Mouse (Mus musculus): Measurements from ENCODE around the gene Sh3kbp1.

The Sh3kbp1 gene

DNA sequence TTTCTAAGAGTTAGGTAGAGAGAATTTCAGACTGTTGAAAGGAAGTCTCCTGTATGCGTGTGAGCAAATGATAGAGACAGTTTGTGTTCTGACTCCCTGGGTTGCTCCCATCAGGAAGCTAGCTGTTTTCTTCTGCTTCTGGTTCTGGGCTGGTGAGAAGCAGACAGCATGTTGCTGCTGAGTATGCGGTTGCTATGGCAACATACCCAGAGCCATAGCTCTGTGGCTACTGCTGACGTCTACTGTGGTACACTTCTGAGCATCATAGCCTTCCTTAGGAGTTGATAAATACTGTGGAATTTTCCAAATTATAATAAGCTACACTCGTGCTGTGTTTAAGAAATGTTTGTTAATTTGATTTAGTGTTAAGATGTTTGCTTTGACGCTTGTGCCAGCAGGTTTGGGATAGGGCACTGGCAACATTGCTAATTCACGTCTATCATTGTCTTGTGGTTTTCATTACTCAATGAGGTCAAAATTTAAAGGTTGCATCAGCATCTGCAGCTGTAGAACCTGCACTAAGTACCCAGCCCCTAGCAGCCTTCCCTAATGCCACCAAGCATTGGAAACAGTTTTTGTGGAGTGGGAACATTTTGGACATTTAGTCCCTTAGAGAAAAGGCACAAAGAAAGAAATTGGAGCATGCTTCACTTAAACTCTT, 202.2 kb downstream of the Sh3kbp1 start:
- no peak for DNase-seq (ENCODE audit: low spot score in 2 of 2)

DNA sequence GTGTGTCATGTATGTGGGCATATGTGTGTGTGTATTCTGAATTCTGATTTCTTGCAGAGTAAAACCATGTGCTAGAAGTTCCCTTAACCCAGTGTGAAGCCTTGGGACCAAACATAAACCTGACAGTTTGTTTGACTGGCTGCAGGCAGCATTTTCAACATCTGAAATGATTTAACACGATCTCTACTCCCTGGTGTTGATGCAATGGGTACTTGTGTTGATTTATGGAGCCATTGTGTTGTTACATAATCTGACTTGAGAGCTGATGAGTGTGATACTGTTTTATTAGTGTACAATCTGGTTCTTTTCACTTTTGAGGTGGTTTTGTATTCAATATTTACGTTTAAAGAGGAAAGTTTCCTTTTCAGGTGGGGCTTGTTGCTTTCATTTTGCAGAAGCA, 204.1 kb downstream of the Sh3kbp1 start:
- no peak for DNase-seq (ENCODE audit: low spot score in 2 of 2)

DNA sequence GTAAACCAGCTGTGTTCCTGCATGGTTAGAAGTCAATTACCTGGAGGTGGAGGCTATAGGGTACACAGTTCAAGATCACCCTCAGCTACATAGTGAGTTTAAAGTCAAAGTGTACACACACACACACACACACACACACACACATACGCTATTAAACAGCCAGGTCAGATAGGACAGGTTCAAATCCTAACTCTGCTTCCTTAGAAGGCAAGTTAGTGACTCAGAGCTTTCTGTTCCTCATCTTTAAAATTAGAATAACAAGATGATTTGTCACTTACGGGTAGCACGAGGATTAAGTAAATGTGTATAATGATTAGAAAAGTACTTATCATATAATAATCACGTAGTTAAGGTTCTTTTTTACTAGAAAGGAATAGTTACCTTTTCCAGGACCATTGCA, 208.2 kb downstream of the Sh3kbp1 start:
- no peak for DNase-seq (ENCODE audit: low spot score in 2 of 2)

DNA sequence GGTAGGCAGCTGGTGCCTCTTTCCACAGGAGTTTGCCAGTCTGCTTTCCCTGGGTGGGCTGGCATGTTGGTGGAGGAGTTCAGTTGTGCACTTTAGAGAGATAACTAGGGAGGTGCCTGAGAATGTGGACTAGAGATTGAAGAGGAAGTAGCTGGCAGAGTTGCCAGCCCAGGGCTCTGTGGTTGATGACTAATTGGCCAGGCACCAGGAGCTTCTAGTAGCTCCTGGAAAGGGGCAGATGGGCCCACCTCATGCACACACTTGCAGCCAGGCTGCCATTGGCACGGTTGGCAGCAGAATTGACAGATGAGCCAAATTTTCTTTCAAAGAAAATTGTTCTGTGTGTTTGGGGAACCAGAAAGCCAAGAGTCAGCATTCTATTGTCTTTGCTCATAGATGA, 210.3 kb downstream of the Sh3kbp1 start:
- DNase-seq (ENCODE audit: low spot score in 2 of 2) = no peak

DNA sequence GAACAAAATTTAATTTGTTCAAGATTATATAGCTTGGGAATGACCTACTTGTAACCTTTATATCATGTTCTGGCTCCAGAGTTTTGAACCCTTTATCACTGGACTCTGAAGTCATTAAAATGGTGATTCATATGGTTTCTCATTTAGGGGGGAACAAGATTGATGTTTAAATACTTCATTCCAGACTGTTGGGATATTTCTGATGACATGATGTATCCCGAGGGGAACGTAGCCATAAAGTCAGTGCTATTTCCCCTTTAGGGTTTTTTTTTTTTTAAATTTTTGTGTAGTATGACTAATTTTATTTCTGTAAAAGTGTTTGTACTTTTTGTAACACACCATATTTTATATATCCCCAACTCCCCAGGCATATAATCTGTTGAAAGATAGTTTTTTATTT, 212.7 kb downstream of the Sh3kbp1 start:
- no peak for DNase-seq (ENCODE audit: low spot score in 2 of 2)

DNA sequence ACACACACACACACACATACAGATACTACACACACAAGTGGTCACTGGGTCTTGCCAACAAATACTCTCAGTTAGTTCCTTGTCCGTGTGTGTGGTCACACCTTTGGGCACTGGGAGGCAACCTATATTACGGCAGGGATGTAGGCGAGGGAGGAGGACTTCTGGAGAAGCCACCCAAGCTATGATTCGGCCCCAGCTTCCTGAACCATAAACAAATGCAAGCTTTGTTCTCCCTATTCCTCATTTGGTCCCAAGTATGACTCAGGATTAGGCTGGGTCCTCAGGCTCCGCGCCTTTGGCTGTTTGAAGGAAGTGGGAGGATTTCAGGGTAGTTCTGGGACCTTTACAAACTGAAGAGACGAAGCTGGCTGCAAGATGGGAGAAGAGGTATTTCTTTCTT, 213.2 kb downstream of the Sh3kbp1 start:
- DNase-seq (ENCODE audit: low spot score in 2 of 2) = no peak

DNA sequence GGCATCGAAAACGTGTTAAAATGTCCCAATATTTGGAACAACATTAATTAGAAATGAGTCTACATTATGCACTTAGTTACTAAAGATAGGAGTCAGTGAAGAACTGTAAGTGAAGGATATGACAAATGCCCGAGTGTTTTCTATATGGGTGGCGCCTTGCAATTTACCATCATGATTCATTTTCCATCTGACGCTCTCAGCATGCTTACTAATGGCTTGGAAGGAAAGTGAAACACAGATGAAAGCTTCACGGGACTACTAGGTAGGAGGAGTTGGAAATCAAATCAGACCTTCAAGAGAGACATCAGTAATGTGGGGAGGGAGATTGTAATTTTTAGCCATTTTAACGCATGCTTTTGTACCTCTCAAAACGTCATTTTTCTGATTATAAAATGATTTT, 223.7 kb downstream of the Sh3kbp1 start:
- DNase-seq (ENCODE audit: low spot score in 2 of 2) = no peak

DNA sequence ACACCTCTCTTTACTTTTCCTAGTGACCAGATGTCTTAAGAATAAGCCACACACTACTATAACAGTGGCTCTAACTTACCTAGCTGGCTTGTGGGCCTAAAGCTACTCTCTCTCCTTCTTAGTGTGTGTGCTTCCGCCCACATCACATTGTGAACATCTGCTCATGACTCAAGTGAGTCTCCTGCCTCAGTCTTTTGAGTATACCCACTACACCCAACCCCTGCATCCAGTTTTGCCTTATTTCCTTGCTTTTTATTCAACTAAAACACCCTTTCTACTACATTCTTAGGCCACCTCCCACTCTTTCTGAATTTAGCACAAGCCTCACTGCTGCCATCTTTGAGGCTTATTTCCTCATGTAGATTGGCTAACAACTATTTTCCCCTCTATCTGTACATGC, 229.8 kb downstream of the Sh3kbp1 start:
- no peak for DNase-seq (ENCODE audit: low spot score in 2 of 2)

DNA sequence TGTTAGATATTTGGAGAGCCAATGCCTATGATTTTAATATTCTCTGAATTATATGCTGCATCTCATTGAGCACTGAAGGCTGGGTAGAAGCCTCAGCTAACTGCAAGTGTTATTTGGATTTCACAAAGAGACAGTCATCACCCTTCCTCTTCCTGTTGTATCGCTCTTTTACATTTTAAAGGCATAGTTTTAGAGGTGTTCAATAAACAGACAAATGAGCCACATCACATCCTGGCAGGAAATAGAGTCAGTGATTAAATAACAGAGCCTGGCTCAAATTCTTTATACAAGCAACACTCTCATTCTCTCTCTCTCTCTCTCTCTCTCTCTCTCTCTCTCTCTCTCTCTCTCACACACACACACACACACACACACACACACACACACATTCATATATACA, 231.1 kb downstream of the Sh3kbp1 start:
- DNase-seq (ENCODE audit: low spot score in 2 of 2) = no peak

DNA sequence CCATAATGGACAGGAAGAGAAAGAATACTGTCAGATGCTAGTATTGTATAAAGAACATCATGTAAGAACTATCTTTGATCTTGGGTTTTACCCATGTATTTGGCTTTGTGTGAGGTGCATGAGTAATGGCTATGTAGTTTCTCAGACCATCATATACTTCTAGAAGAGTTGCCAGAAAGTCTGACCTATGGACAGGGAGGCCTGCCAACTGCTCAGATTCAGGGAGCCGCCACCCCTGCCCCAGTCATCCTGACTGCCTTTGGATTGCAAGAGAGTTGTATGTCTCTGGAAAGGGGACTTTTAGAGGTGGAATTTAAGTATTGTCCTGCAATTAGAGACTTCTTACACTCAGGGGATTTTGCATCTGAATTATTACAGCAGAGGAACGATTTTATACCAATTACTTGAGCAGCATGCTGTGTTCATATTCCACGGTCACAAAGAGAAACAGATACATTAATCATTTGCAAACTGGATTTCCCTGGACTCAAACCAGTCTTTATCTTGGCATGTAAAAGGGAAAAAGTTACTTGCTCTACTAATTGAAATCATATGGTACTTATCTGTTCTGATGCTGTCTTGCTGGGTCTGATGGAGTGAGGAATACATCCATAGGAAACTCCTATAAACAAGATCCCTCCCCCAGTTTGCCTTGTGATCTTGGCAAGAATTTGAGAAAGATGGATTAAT, 233.9 kb downstream of the Sh3kbp1 start:
- DNase-seq (ENCODE audit: low spot score in 2 of 2) = no peak

DNA sequence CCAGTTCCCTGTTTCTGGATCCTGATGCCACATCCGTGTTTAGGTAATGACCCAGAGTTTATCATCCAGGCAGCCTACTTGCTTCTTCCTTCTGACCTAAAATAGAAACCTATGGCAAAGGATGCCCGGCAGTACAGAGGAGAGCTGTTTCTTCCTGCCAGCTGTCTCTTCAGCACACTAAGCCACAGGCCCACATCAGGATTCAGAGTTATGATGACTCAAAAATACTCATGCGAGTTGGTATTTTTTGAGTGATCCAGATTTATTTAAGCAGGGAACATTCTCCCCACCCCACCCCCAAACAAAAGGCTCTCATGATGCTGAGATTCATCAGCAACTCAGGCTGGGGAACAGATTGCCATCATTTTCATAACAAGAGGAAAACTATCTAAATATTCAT, 240.6 kb downstream of the Sh3kbp1 start:
- no peak for DNase-seq (ENCODE audit: low spot score in 2 of 2)

DNA sequence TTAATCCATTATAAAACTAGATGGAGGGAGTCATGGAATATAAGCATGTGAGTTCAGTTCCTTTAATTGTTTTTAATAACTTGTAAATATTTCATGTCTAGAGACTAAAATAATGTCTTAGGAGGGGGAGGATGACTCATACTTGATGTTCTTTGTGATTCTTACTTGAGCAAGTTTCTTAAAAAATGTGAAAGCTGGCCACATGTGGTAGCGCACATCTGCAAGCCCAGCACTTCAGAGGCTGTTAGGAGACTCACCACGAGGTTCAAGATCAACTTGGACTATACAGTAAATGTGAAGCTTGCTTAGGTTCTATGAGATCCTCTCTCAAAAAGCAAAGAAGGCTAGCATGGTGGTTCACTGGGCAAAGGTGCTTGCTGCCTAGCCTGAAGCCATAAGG, 245.4 kb downstream of the Sh3kbp1 start:
- DNase-seq (ENCODE audit: low spot score in 2 of 2) = no peak

DNA sequence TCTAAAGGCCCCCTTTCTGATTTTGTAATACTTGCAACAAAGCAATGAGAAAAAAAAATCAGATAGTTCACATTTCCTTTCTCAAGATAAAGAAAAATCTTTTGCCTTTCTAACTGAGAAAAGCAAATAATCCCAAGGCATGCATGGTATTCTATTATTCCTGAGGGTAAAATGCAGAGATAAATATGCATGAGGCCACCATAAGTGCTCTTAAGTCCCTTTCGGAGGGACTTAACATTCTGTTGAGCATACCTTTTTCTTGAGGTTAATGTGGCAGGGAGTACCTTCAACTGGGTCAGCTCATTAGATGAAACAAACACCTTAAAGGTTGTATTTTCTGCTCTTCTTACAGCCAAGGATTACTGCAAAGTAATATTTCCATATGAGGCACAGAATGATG, 250.7 kb downstream of the Sh3kbp1 start:
- DNase-seq (ENCODE audit: low spot score in 2 of 2) = no peak

DNA sequence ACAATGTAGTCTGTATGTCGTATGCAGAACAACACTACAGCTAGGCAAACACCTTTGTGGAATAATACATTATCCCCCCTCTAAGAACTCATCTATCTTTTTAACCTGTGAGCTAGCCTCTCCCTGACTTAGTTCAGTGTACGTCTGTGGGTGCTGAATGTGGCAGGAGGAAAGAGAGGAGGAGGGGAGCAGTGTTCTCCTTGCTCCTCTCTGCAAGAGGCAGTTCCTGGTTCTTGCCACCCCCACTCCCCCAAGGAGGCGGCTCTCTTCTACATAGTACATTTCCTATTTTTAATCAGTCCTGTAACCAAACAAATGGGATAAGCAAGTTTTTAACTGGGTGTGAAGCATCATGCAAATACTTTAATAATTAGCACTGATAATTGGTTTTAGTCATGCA, 252.4 kb downstream of the Sh3kbp1 start:
- DNase-seq (ENCODE audit: low spot score in 2 of 2) = no peak

DNA sequence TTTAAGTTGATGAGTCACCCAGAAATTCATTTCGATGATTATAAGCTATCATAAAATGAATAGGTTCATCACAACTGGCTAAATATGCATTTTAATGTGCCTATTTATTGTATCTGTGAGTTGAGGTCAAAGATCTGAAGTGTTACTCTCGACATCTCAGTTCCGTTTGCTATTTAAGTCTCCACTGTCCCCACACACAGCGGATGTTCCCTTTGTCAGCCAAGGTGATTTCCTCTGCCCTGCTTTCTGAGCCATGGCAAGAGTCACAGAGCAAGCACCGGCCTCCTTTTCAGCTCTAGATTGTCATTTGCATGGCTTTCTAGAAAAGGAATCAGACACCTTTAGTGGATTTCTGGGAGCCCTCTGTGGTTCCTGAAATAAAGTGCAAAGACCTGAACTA, 254.5 kb downstream of the Sh3kbp1 start:
- DNase-seq (ENCODE audit: low spot score in 2 of 2) = no peak

DNA sequence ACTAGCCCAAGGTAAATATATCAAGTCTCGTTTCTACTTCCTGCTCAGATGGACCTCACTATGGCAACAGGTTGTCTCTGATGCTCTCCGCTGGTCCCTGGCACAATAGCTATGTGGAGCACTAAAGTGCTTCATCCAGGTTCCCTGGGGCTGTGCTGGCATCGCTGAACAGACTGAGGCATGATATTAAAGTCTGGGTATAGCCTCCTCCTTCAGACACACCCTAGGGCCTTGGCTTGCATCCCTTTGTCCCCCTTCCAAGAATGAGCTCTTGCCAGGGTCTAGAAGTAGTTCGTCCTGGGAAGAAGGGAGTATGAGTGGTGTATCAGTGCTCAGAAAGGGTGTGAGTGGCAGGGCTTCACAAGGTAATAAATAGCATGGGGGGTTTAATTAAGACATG, 269.5 kb downstream of the Sh3kbp1 start:
- no peak for DNase-seq (ENCODE audit: low spot score in 2 of 2)

DNA sequence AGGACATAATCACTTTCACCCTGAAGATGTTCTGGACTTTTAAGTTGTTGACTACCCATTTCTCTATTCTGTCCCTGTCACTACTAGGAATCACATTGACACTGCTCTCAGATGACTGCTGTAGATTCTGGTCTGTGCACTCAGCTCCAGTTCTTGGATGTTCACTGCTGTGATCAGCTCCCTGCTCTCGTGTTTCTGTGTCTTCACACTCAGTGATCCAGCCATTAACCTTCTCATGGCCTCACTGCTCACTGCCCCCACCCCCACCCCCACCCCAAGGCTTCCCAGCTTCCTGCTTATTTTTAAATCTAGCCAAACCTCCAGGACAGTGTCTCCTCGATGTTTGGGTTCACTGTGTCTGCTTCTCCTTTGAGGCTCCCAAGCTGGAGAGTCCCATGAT, 271.0 kb downstream of the Sh3kbp1 start:
- no peak for DNase-seq (ENCODE audit: low spot score in 2 of 2)

DNA sequence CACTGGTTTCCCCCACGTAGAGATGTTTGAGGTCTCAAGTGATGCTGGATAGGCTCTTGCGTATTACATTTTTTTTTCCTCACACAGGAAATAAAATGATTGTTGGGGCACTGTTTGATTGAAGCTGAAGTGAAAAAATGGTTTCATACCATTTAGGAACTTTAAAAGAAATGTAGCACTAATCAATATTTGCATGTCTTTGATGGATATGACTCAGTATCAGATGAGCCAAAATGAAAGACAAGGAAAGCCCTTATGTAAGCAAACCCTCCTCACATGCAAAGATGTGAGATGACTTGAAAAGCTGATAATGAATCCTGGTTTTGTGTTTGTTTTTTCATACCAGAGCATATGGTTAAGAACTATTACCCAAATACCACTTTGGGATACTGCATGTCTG, 272.0 kb downstream of the Sh3kbp1 start:
- DNase-seq (ENCODE audit: low spot score in 2 of 2) = no peak

DNA sequence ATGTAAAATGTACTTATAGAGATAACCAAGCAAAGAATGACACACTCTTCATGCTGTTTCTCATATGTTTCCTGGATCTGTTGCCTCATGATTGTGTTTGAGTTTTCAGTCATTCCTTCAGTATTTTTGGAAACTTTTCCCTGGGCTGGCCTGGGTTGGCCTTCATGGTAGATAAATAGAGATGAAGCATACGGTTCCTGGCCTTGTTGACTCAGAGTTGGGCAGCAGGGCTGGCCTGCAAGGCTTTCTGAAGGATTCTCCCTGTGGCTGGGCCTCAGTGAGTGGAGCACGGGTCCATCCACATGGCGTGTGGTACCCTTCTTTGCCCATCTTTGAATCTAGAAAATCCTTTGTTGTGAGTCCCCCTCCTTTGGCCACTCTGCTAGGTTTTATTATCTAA, 276.3 kb downstream of the Sh3kbp1 start:
- DNase-seq (ENCODE audit: low spot score in 2 of 2) = no peak

DNA sequence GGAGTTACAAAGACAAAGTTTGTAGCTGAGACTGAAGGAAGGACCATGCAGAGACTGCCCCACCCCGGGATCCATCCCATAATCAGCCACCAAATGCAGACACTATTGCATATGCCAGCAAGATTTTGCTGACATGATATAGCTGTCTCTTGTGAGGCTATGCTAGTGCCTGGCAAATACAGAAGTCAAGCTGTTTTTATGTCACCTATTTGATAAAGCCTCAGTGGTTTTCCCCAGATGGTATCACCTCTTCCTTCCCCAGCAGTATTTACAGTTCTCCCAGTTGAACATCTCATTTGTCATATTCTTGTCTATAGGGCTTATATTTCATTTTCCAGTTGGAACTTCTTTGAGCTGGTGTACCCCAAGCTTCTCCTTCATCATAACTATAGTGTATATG, 280.6 kb downstream of the Sh3kbp1 start:
- no peak for DNase-seq (ENCODE audit: low spot score in 2 of 2)

DNA sequence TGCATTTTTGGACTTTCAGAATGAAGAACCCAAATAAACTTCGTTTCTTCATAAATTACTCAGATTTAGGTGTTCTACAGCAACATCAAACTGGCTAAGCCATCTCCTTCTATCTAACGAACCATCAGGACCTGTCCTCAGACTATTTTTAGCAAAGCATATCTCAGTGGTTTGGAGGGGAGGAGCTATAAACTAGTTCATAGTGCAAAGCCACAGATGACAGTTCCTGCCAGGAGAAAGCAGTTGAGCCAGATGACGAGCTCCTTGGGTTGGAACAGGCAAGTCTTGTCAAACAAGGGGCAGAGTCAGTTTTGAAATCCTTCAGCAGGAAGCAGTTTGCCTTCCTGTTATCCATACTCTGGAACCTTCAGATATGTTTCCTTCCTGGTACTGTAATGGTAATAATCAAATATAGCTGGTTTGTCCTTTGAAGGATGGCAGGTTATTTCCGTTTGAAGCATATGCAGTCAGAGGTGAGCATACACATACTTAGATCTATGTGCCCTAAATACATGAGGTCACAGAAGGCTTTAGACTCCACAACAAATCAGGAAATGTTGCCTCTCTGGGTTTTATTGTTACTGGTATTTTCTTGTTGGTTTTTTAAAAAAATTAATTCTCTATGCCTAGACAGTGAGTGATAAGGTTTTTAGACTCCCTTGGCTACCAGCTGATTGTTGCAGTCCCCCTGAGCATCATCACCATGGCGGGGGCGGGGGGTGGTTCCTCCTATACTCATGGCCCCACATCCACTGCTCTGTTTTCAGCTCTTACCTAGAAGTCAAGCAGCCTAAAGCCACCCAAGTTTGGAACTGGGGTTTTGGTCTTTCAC, 282.6 kb downstream of the Sh3kbp1 start:
- no peak for DNase-seq (ENCODE audit: low spot score in 2 of 2)

DNA sequence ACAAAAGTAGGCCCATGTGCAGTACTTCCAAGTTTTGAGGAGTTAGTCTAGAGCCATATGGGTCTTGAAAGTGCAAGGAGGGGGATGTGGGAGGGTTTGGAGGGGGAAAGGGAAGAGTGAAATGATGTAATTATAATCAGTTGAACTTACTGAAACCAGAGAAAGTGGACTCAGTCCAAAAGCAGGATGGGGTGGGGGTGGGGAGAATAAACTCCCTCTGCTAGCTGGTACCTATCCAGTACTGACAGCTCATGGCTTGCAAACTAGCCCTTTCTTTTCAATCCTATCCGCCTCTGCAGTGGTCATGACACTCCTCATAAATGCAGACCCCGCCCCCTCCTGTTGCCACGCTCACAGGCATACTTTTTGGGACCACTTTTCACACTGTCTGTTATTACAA, 283.5 kb downstream of the Sh3kbp1 start:
- no peak for DNase-seq (ENCODE audit: low spot score in 2 of 2)

DNA sequence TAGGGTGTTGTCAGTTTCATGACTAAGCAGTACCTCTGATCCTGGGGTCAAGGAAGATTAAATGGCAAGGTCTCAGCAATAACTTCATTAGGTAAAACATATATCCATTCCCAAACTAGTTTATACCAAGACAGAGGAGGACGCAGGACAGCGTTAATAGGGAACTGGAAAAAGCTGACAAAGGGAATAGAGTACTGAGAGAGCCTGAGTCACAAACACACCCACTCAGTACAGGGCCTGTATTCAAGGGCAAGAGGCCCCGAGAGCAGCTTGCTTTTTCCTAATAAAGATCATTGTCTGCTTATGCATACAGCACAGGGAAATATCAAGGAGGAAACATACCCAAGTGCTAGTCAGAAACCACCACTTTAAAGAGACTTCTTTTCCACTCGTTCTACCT, 284.5 kb downstream of the Sh3kbp1 start:
- no peak for DNase-seq (ENCODE audit: low spot score in 2 of 2)

All from spleen, postnatal 14 days (tissue).